Mouse (Mus musculus) neutrophil, adult 5-6 weeks (primary cell): ENCODE data around the gene Vmn1r12. TPM values are rescaled to one million over a fixed set of nuclear protein-coding genes. Genes with fewer than 3 reads are reported as not detected.
"Not testable (repeated sequence)": the region's sequence is repeated elsewhere in the genome, so short reads cannot be mapped to it uniquely, and the experiment has no call there.

Experiments used
- ATAC-seq: fragments of 151-379, 151-347 bp; 2 replicates; pipeline ENCODE4 v1.8.0; 2017; ENCODE audit warnings: mild to moderate bottlenecking, moderate TSS enrichment; ENCODE audit not compliant: insufficient number of reproducible peaks, poor library complexity, low FRiP score, severe bottlenecking; ENCODE audit errors: extremely low read depth
- total RNA-seq: library from RNA; stranded (forward); fragments of 200-1000 nt; gene quantifications from 2 replicates; pipeline ENCODE4 v1.2.3, GENCODE M21; 2017

Gene Vmn1r12
- not detected in 2 replicates for total RNA-seq

- no peak for ATAC-seq
These were observed at the start of gene Vmn1r12 for GRCm38 (mm10) chr6:57156619-57157018. TSS of gene Vmn1r12 (plus strand) at chr6:57156919.

GRCm38 (mm10) chr6:57109154-57109553 lies 47.6 kb upstream of the Vmn1r12 start, which contains the start of gene Vmn1r10:
TSS of gene Vmn1r10 (plus strand) at chr6:57109454.
- ATAC-seq = no peak

GRCm38 (mm10) chr6:57133155-57133554 lies 23.6 kb upstream of the Vmn1r12 start, which contains the start of gene Vmn1r11:
TSS of gene Vmn1r11 (plus strand) at chr6:57133455.
- no peak for ATAC-seq

GRCm38 (mm10) chr6:57190016-57190415 lies 33.3 kb downstream of the Vmn1r12 start:
- not testable (repeated sequence) for ATAC-seq

DNA sequence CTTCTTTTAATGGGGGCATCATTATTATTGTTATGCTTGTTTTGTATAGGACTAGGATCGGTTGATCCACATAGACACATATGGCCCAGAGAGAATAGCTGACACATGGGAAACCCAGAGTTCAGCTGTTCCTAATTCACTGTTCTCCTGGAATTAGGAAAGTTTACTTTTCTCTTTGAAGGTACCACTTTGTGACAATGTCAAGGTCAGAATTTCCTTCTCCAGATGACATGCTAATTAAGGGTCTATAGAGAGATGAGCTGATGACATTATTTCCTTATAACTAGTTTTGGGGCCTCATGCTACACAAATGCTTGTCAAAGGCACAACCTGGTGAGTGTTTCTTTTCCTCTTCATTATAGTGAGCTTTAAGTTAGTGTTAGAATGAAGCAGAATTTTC lies 46.3 kb downstream of the Vmn1r12 start, which contains the start of gene Vmn1r13:
Vmn1r13 (plus strand) TSS at position 301 of the 400 bp plus-strand sequence.
- not testable (repeated sequence) for ATAC-seq

Other genes with a start within 250 kb of the Vmn1r12 start
- 42.7 and 45.7 TPM in 2 replicates for gene Nt5c3, start 233.0 kb upstream of the Vmn1r12 start, total RNA-seq
- 2.9 and 3.6 TPM in 2 replicates for gene Vmn1r4, start 232.9 kb upstream of the Vmn1r12 start, total RNA-seq
- not detected in 2 replicates for gene Vmn1r5, start 186.6 kb upstream of the Vmn1r12 start, total RNA-seq
- not detected in 2 replicates for gene Vmn1r6, start 159.7 kb upstream of the Vmn1r12 start, total RNA-seq
- gene Vmn1r7, start 131.6 kb upstream of the Vmn1r12 start, total RNA-seq = not detected in 2 replicates
- not detected in 2 replicates for gene Vmn1r8, start 124.6 kb upstream of the Vmn1r12 start, total RNA-seq
- gene Vmn1r9, start 90.1 kb upstream of the Vmn1r12 start, total RNA-seq = 0.58 TPM in 1 of 2 replicates, not detected in the other
- not detected in 2 replicates for gene Vmn1r10, start 47.5 kb upstream of the Vmn1r12 start, total RNA-seq
- not detected in 2 replicates for gene Vmn1r11, start 23.5 kb upstream of the Vmn1r12 start, total RNA-seq
- gene Vmn1r13, start 46.4 kb downstream of the Vmn1r12 start, total RNA-seq = not detected in 2 replicates
- not detected in 2 replicates for gene Vmn1r14, start 74.8 kb downstream of the Vmn1r12 start, total RNA-seq
- gene Vmn1r15, start 101.0 kb downstream of the Vmn1r12 start, total RNA-seq = not detected in 2 replicates
- gene Vmn1r16, start 172.6 kb downstream of the Vmn1r12 start, total RNA-seq = 0.12 TPM in 1 of 2 replicates, not detected in the other
- not detected in 2 replicates for gene Vmn1r17, start 206.8 kb downstream of the Vmn1r12 start, total RNA-seq
- gene Vmn1r18, start 238.9 kb downstream of the Vmn1r12 start, total RNA-seq = under 0.01 and 0.12 TPM in 2 replicates
- not detected in 2 replicates for gene Vmn1r19, start 246.9 kb downstream of the Vmn1r12 start, total RNA-seq